Mouse (Mus musculus) limb, embryonic 11.5 days (tissue): ENCODE results near the gene Elf5. TPM values are rescaled to one million over a fixed set of nuclear protein-coding genes. Genes with fewer than 3 reads are reported as not detected.

Source experiments
- polyA plus RNA-seq: library from polyadenylated mRNA; unstranded; fragments of >200 nt; fragmentation: Nextera tagmentation; extraction: Ambion mirVana; gene quantifications from 2 replicates; pipeline ENCODE4 v1.2.1, GENCODE M21; 2014

Gene Elf5
- polyA plus RNA-seq, 1 experiment from 2014 or later = 0.40 TPM

Other genes starting within 250 kb of the Elf5 start
- 0.17 TPM in 1 of 2 replicates, not detected in the other for gene Ehf, start 108.4 kb upstream of the Elf5 start, polyA plus RNA-seq
- 128 and 132 TPM in 2 replicates for gene Cat, start 73.5 kb downstream of the Elf5 start, polyA plus RNA-seq
- 11.5 and 11.6 TPM in 2 replicates for gene Abtb2, start 154.6 kb downstream of the Elf5 start, polyA plus RNA-seq